Mouse (Mus musculus) cerebellum, postnatal 14 days (tissue): Measurements from ENCODE around the gene Nelfb.
A peak's percentile ranks its signal among the peaks of the same experiment; 100 is the strongest.

Experiments used
- DNase-seq, 2 experiments: peaks; one replicate each; pipeline ENCODE4 v3.0.0; 2021; ENCODE audit warnings: mixed read lengths in 2 of 2

Nelfb gene

GRCm38 (mm10) chr2:25174866-25175689, 36.2 kb downstream of the Nelfb start:
- DNase-seq = no peak

GRCm38 (mm10) chr2:25173821-25174220, 37.5 kb downstream of the Nelfb start:
- DNase-seq = no peak

GRCm38 (mm10) chr2:25172629-25173028, 38.7 kb downstream of the Nelfb start:
- DNase-seq = no peak

GRCm38 (mm10) chr2:25171769-25172153, 39.5 kb downstream of the Nelfb start:
- peak; percentile 54 to 56 for DNase-seq

- DNase-seq = peak; percentile 35 to 42
These were observed 40.1 kb downstream of the Nelfb start for GRCm38 (mm10) chr2:25171101-25171768.

GRCm38 (mm10) chr2:25170326-25171100, 40.8 kb downstream of the Nelfb start:
- peak; percentile 44 to 50 for DNase-seq

GRCm38 (mm10) chr2:25169778-25170177, 41.5 kb downstream of the Nelfb start:
- peak; percentile 23 to 58 for DNase-seq

- DNase-seq = no peak
These were observed 42.7 kb downstream of the Nelfb start for GRCm38 (mm10) chr2:25168665-25168978.

GRCm38 (mm10) chr2:25167919-25168664, 43.2 kb downstream of the Nelfb start:
- peak; percentile 43 to 60 for DNase-seq

- DNase-seq = no peak
These were observed 43.8 kb downstream of the Nelfb start for GRCm38 (mm10) chr2:25167481-25167880.

- peak; percentile 52 to 74 for DNase-seq
These were observed 53.6 kb downstream of the Nelfb start for GRCm38 (mm10) chr2:25157655-25158054.

- no peak for DNase-seq
These were observed 54.3 kb downstream of the Nelfb start for GRCm38 (mm10) chr2:25156990-25157389.

GRCm38 (mm10) chr2:25156177-25156576, 55.1 kb downstream of the Nelfb start:
- no peak for DNase-seq

- no peak for DNase-seq
These were observed 59.9 kb downstream of the Nelfb start for GRCm38 (mm10) chr2:25151280-25151956.
